Mouse (Mus musculus) heart, embryonic 15.5 days (tissue): Measurements from ENCODE around the gene Ago4. TPM values are rescaled to one million over a fixed set of nuclear protein-coding genes. Genes with fewer than 3 reads are reported as not detected.

ENCODE experiments used
- ATAC-seq: fragments of 200-750 bp; cut with Nextera tagmentation; replicated peaks from 2 replicates; pipeline ENCODE4 v1.8.0; 2017; ENCODE audit warnings: low read depth, moderate TSS enrichment; ENCODE audit not compliant: insufficient number of reproducible peaks, insufficient read depth, low FRiP score
- H3K27ac ChIP-seq: fragments of 300-500 bp; sonication (generic); 2 replicates; pipeline ENCODE4 v1.5.1; 2015; ENCODE audit warnings: mild to moderate bottlenecking, inconsistent platforms
- H3K27me3 ChIP-seq: fragments of 300-500 bp; sonication (generic); 2 replicates; pipeline ENCODE4 v1.6.1; 2015; ENCODE audit warnings: inconsistent platforms
- H3K36me3 ChIP-seq: fragments of 300-500 bp; sonication (generic); 2 replicates; pipeline ENCODE4 v1.6.1; 2015; ENCODE audit warnings: mild to moderate bottlenecking, inconsistent platforms
- H3K4me1 ChIP-seq: fragments of 300-500 bp; sonication (generic); replicated peaks from 2 replicates; pipeline ENCODE4 v1.6.1; 2015; ENCODE audit warnings: inconsistent platforms
- H3K4me2 ChIP-seq: fragments of 300-500 bp; sonication (generic); 2 replicates; pipeline ENCODE4 v1.6.1; 2015; ENCODE audit warnings: inconsistent platforms, mild to moderate bottlenecking, moderate library complexity
- H3K4me3 ChIP-seq: fragments of 300-500 bp; sonication (generic); 2 replicates; pipeline ENCODE4 v1.5.1; 2015; ENCODE audit warnings: mild to moderate bottlenecking, inconsistent platforms
- H3K9ac ChIP-seq: fragments of 300-500 bp; sonication (generic); 2 replicates; pipeline ENCODE4 v1.6.1; 2015; ENCODE audit warnings: mild to moderate bottlenecking, inconsistent platforms
- H3K9me3 ChIP-seq: fragments of 300-500 bp; sonication (generic); replicated peaks from 2 replicates; pipeline ENCODE4 v1.6.1; 2016; ENCODE audit warnings: inconsistent platforms
- WGBS: fragments of 180-500 bp; shearing (Covaris S2); methylation state at CpG from one replicate; pipeline ENCODE4 v1.1.7; 2015; ENCODE audit warnings: mixed read lengths; 5-methylcytosine and 5-hydroxymethylcytosine counted together
- polyA plus RNA-seq: library from polyadenylated mRNA; unstranded; fragments of >200 nt; fragmentation: Nextera tagmentation; extraction: Ambion mirVana; gene quantifications from 2 replicates; pipeline ENCODE4 v1.2.1, GENCODE M21; 2015

Ago4 gene
- polyA plus RNA-seq, 1 experiment from 2014 or later, result 0.97 TPM

DNA sequence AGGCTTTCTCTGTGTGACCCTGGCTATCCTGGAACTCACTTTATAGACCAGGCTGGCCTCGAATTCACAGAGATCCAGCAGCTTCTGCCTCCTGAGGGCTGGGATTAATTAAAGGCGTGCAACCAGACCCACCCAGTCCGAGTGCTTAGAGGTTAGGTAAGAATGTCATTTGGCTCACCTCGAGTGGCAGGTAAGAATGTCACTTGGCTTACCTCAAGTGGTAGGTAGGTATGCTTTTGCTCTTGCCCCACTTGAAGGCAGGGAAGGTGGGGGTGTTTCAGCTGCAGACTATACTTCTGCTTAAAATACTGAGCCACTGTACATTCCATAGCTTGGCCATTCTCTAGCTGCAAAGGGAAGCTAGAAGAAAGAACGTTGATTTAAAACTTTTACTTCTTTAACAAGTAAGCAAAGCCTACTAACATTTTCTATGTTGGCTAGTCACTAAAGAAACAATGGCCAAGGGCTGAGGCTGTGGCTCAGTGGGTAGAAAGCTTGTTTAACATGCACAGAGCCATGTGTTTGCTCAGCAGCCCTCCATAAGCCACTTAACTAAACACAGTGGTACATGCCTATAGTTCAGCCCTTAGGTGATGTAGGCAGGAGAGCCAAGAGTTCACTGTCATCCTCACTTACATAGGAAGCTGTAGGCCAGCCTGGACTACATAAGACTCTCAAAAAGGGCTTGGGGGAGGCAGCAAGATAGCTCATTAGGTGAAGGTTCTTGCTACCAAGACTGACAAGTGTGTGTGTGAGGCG is 20.8 kb downstream of the Ago4 start:
- Histone ChIP-seq H3K4me1 (no peaks in the 10 kb centered on the region), H3K4me3 (no peak overlapping the region), H3K9me3 (no peaks in the 10 kb centered on the region), H3K36me3 (0 out of 2 replicates have a peak, but pooled peaks cover 9% of the 10 kb centered on the region), H3K9ac (no peak overlapping the region), H3K27me3 (no peaks in the 10 kb centered on the region), H3K4me2 (no peak overlapping the region), H3K27ac (no peak overlapping the region)
- 80% methylated on average over 6 of the region's 6 CpGs for WGBS
- no peak for ATAC-seq

DNA sequence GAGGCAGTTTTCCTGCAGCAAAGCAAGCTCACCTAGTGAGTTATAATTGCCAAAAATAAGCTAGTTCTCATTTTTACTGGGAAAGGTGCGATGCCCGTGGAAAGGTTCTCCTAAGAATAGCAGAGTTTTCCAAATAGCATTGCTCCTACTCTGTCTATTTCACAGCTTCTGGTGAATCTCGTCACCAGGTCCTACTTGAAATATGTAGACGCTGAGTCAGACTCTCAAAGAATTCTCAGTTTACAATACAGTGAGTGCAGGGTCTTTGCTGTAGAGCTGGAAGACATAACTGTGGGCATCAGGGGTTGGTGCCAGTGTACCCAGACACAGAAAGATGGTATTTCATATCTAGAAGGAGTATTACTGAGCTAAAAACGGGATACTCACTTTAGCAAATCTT is 22.3 kb downstream of the Ago4 start:
- no peak for ATAC-seq
- no peaks in the 10 kb centered on the region for H3K27me3 ChIP-seq
- peaks cover 9% of the 10 kb centered on the region; the same call in 1 of the 2 replicates for H3K36me3 ChIP-seq
- 78% methylated on average over 5 of the region's 5 CpGs for WGBS
- H3K4me3 ChIP-seq, result no peak overlapping the region
- H3K9me3 ChIP-seq, result no peaks in the 10 kb centered on the region
- H3K4me1 ChIP-seq, result no peaks in the 10 kb centered on the region
- no peak overlapping the region for H3K27ac ChIP-seq
- H3K9ac ChIP-seq, result no peak overlapping the region
- no peak overlapping the region for H3K4me2 ChIP-seq

DNA sequence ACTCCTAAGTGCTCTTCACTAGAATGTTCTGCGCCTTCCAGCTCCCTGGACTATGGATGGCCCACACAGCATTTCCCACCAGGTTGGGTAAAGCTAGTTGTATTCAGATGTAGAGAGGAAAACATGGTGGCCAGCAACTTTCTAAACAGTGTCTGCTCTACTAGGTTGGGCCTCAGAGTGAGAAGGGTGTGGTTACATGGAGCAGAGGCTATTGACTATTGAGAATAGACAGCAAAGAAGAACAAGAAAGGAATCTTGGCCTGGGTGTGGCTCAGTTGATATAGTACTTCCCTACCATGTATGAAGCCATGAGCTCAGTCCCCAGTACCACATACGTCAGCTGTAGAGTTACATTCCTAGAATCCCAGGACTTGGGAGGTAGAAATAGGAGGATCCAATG is 24.2 kb downstream of the Ago4 start:
- no peak for ATAC-seq
- no peaks in the 10 kb centered on the region for H3K27me3 ChIP-seq
- no peaks in the 10 kb centered on the region for H3K4me1 ChIP-seq
- H3K9me3 ChIP-seq, result no peaks in the 10 kb centered on the region
- H3K4me3 ChIP-seq, result no peak overlapping the region
- no peak overlapping the region for H3K4me2 ChIP-seq
- peaks cover 9% of the 10 kb centered on the region; the same call in 1 of the 2 replicates for H3K36me3 ChIP-seq
- 80% methylated on average over 2 of the region's 2 CpGs for WGBS
- no peak overlapping the region for H3K9ac ChIP-seq
- H3K27ac ChIP-seq, result no peak overlapping the region

DNA sequence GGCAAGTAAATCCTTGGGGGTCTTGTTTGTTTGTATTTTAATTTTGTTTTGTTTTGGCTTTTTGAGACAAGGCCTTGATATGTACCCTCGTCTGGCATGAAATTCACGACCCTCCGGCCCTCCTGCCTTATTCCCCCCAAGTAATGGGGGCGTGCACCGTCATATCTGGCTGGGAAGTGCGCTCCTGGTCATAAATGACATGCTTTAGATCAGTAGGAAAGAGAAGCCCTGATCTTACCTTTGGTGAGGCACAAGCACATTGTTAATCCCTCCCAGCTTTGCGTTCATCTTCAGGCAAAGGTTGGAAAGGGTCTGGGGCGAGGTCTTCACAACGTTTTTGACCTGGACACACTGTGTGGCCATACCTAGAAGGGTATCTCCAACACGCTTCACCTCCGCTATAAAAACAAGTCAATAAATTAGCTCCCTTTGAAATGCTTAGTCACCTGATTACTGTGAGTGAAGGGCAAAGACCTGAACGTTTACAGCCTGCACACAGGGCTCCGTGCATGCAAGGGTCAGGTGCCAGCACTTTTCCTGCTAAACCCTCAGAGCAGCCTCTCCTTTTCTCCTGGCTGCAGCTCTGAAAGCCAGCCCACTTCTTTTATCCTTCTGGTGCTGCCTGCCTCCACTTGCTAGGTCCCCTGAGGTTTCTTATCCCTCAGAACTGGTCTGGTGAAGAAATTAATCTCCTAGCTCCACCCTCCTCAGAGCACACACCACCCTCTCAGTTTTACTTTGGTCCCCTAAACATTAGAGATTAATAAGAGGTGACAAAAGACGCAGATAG is 25.0 kb downstream of the Ago4 start:
- ATAC-seq, result no peak; the same call in 1 of the 2 replicates
- Histone ChIP-seq H3K27ac (no peak overlapping the region), H3K4me1 (no peaks in the 10 kb centered on the region), H3K9me3 (no peaks in the 10 kb centered on the region), H3K36me3 (peaks cover 9% of the 10 kb centered on the region; the same call in 1 of the 2 replicates), H3K4me3 (no peak overlapping the region), H3K27me3 (no peaks in the 10 kb centered on the region), H3K4me2 (no peak overlapping the region), H3K9ac (no peak overlapping the region)
- WGBS, result 69% methylated on average over 14 of the region's 14 CpGs

DNA sequence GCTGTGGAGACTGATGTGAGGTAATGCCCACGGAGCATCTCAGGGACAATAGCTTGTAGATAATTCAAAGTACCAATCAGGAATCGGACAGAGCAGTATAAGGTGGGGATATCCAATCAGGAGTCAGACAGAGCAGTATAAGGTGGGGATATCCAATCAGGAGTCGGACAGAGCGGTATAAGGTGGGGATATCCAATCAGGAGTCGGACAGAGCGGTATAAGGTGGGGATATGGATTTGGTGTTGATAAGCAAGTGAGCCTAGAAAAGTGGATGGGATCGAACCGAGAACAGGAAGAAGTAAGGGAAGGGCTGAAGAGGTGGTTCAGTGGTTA is 30.3 kb downstream of the Ago4 start:
- no peak overlapping the region for H3K4me3 ChIP-seq
- H3K9me3 ChIP-seq, result no peaks in the 10 kb centered on the region
- ATAC-seq, result no peak
- H3K27ac ChIP-seq, result no peak overlapping the region
- no peaks in the 10 kb centered on the region for H3K27me3 ChIP-seq
- no peaks in the 10 kb centered on the region; the same call in 1 of the 2 replicates for H3K36me3 ChIP-seq
- 0 out of 2 replicates have a peak, but pooled peaks cover 2% of the 10 kb centered on the region for H3K4me1 ChIP-seq
- WGBS, result 59% methylated on average over 8 of the region's 8 CpGs
- H3K4me2 ChIP-seq, result no peak overlapping the region
- no peak overlapping the region for H3K9ac ChIP-seq

DNA sequence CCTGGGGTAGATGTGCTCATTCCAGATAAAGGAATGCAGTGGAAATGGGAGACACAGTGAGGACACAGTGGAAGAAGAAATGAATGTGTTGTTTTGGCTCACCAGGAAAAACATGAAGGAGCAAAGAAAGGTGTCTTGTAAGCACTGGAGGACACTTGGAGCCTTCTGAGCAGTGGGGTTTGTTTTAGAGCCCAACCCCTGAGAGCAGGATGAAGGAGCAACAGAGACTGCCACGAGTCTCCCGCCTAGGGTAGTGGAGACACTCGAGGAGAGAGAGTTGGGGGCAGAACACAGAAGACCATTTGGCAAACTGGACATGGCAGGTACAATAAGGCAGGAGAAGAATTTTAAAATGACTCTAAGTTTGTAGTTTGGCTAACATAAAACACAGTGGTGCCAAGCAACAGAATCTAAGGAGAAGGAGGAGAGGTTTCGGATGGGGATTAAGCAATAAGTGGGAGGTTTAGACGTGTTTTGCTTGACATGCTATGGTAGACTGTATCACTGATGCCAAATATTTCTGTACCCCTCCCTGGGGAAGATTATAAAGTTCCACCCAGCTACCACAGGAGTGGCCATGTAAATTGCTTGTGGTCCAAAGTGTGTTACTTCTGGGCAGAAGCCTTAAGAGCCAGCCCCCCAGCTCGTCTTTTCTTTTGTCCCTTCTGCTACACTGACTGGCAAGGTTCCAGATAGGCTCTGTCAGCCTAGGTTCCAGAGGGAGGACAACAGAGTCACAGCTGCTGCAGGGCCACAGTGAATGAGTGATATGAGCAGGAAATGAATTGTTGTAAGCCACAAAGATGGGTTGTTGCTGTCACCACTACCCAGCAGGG is 30.9 kb downstream of the Ago4 start:
- Histone ChIP-seq H3K9me3 (no peaks in the 10 kb centered on the region), H3K27me3 (no peaks in the 10 kb centered on the region), H3K27ac (no peak overlapping the region), H3K4me3 (no peak overlapping the region), H3K4me1 (0 out of 2 replicates have a peak, but pooled peaks cover 2% of the 10 kb centered on the region), H3K9ac (no peak overlapping the region), H3K4me2 (no peak overlapping the region), H3K36me3 (no peaks in the 10 kb centered on the region; the same call in 1 of the 2 replicates)
- 57% methylated on average over 6 of the region's 6 CpGs for WGBS
- ATAC-seq, result no peak

DNA sequence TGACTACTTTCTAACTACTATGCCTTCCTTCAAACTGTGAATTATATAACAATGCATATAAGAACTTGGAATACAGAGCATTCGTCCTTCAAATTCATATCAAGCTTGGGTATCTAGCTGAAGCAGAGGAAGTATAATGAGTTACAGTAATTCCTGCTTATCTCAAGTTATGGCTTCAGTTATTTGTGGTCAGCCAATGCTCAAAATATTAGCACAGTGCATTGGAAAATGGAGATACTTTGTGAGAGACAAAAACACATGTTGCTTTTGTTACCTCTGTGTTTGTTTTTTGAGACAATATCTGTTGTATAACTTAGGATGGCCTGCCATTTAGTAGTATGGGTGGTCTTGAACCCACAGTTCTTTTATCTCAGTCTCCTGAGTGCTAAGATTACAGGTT is 34.7 kb downstream of the Ago4 start:
- no peak overlapping the region for H3K4me3 ChIP-seq
- peaks cover 8% of the 10 kb centered on the region; the same call in 1 of the 2 replicates for H3K4me1 ChIP-seq
- no peak for ATAC-seq
- no peak overlapping the region for H3K9ac ChIP-seq
- H3K27ac ChIP-seq, result no peak overlapping the region
- H3K9me3 ChIP-seq, result no peaks in the 10 kb centered on the region
- WGBS, result 55% methylated on average over 1 of the region's 1 CpGs
- H3K27me3 ChIP-seq, result no peaks in the 10 kb centered on the region
- no peak overlapping the region for H3K4me2 ChIP-seq
- H3K36me3 ChIP-seq, result no peaks in the 10 kb centered on the region

DNA sequence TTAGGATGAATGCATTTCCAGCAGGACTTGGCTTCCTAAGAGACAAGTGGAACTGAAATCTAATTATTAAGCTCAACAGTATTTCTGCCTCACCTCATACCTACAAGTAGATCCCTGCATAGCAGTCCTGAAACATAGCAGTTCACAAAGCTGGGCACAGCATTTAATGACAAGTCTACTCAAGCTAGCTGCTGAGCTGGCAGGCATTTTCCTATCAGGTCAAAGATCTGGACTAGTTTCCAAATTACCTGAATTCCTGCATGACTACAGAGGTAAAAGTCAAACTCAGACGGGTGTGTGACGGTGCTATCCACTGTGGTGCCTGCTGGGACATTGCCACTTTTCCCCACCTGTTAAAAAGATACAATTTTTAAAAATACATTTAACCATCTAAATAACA is 36.3 kb downstream of the Ago4 start:
- no peak overlapping the region for H3K4me2 ChIP-seq
- H3K9me3 ChIP-seq, result no peaks in the 10 kb centered on the region
- no peak overlapping the region for H3K4me3 ChIP-seq
- H3K4me1 ChIP-seq, result peaks cover 6% of the 10 kb centered on the region; the same call in 1 of the 2 replicates
- ATAC-seq, result no peak
- H3K36me3 ChIP-seq, result no peaks in the 10 kb centered on the region
- no peaks in the 10 kb centered on the region for H3K27me3 ChIP-seq
- no peak overlapping the region; the same call in 1 of the 2 replicates for H3K27ac ChIP-seq
- WGBS, result 80% methylated on average over 2 of the region's 2 CpGs
- H3K9ac ChIP-seq, result no peak overlapping the region

DNA sequence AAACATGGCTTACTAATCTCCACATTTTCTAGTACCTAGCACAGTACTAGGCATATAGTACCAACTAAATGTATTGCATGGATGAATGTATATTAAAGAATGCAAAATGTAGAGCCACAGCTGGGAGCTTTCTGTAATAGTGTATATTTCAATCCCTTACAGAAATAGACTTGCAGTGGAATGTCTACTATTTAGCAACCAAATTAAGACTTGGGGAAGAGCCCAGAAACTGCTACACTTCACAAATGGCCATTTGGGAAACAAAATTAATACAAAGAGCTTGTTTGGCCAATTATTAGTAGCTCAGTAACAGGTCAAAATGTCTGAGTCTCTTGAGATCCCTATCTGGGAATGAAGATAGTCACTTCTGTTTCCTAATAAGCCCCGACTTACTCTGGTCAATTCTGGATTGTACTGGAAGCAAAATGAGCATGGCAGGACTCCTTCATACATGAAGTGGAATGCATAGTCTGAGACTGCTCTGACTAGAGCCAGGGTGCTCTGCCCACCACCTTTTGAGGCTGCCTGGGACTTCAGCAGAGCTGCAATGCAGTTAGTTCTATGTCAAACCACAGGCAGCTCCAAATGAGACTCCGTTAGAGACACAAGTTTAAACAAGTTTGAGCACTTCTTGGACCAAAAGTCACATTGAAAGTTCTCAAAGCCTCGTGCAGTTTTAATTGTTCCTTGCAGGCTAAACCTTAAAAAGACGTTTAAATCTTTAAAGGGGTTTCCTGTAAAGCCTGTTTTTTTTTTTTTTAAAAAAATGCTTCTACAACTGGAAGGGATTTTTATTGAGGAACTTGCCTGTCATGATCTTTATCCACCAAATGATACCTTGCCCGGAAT is 37.1 kb downstream of the Ago4 start:
- Histone ChIP-seq H3K4me2 (no peak overlapping the region), H3K4me1 (peaks cover 6% of the 10 kb centered on the region; the same call in 1 of the 2 replicates), H3K36me3 (no peaks in the 10 kb centered on the region), H3K27ac (peak overlapping the region; percentile 52), H3K4me3 (no peak overlapping the region), H3K9me3 (no peaks in the 10 kb centered on the region), H3K27me3 (no peaks in the 10 kb centered on the region), H3K9ac (no peak overlapping the region)
- no peak for ATAC-seq
- 65% methylated on average over 5 of the region's 5 CpGs for WGBS

DNA sequence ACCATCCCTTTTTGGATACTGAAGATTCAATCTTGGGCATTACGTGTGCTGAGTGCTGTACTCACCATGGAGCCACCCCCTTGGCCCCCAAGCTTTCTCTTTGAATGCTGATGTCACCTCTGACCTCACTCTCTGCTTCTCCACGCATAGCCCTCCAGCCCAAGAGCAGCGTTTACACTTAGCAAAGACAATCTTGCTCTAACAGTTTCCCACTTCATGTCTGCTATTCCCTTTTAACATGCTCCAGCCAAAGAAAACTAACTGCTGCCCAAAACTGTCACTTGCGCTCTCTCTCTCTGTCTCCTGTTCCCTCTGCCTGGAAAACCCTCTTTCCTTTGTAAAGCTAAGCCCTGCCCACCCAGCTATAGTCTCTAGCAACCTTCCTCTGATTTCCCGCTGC is 37.8 kb downstream of the Ago4 start:
- peaks cover 6% of the 10 kb centered on the region; the same call in 1 of the 2 replicates for H3K4me1 ChIP-seq
- 39% methylated on average over 5 of the region's 5 CpGs for WGBS
- no peaks in the 10 kb centered on the region for H3K27me3 ChIP-seq
- H3K9ac ChIP-seq, result no peak overlapping the region
- H3K4me2 ChIP-seq, result no peak overlapping the region
- ATAC-seq, result no peak
- H3K9me3 ChIP-seq, result no peaks in the 10 kb centered on the region
- H3K36me3 ChIP-seq, result no peaks in the 10 kb centered on the region
- H3K4me3 ChIP-seq, result no peak overlapping the region
- peak overlapping the region; percentile 52 for H3K27ac ChIP-seq
